Mouse (Mus musculus) liver, embryonic 15.5 days (tissue): ENCODE results near the gene Inca1. TPM values are rescaled to one million over a fixed set of nuclear protein-coding genes. Genes with fewer than 3 reads are reported as not detected.

Source experiments
- ATAC-seq: fragments of 200-750 bp; cut with Nextera tagmentation; 2 replicates; pipeline ENCODE4 v1.8.0; 2017; ENCODE audit warnings: moderate number of reproducible peaks, mild to moderate bottlenecking, moderate library complexity; ENCODE audit not compliant: insufficient read depth
- H3K27ac ChIP-seq: fragments of 300-500 bp; sonication (generic); replicated peaks from 2 replicates; pipeline ENCODE4 v1.5.1; 2015; ENCODE audit warnings: mild to moderate bottlenecking, inconsistent platforms
- H3K27me3 ChIP-seq: fragments of 300-500 bp; sonication (generic); 2 replicates; pipeline ENCODE4 v1.6.1; 2015; ENCODE audit warnings: mild to moderate bottlenecking, inconsistent platforms
- H3K36me3 ChIP-seq: fragments of 300-500 bp; sonication (generic); replicated peaks from 2 replicates; pipeline ENCODE4 v1.6.1; 2015; ENCODE audit warnings: moderate library complexity, mild to moderate bottlenecking, inconsistent platforms
- H3K4me1 ChIP-seq: fragments of 300-500 bp; sonication (generic); replicated peaks from 2 replicates; pipeline ENCODE4 v1.6.1; 2015; ENCODE audit warnings: inconsistent platforms
- H3K4me2 ChIP-seq: fragments of 300-500 bp; sonication (generic); 2 replicates; pipeline ENCODE4 v1.6.1; 2015; ENCODE audit warnings: moderate library complexity, mild to moderate bottlenecking, inconsistent platforms
- H3K4me3 ChIP-seq: fragments of 300-500 bp; sonication (generic); replicated peaks from 2 replicates; pipeline ENCODE4 v1.5.1; 2015; ENCODE audit warnings: mild to moderate bottlenecking, inconsistent platforms
- H3K9ac ChIP-seq: fragments of 300-500 bp; sonication (generic); 2 replicates; pipeline ENCODE4 v1.6.1; 2015; ENCODE audit warnings: moderate library complexity, mild to moderate bottlenecking, inconsistent platforms
- H3K9me3 ChIP-seq: fragments of 300-500 bp; sonication (generic); replicated peaks from 2 replicates; pipeline ENCODE4 v1.6.1; 2016; ENCODE audit warnings: inconsistent platforms
- WGBS: fragments of 180-500 bp; shearing (Covaris S2); methylation state at CpG from one replicate; pipeline ENCODE4 v1.1.7; 2015; ENCODE audit warnings: mixed read lengths; ENCODE audit not compliant: insufficient replicate concordance; 5-methylcytosine and 5-hydroxymethylcytosine counted together
- polyA plus RNA-seq: library from polyadenylated mRNA; unstranded; fragments of >200 nt; fragmentation: Nextera tagmentation; extraction: Ambion mirVana; gene quantifications from 2 replicates; pipeline ENCODE4 v1.2.1, GENCODE M21; 2015

The Inca1 gene
- polyA plus RNA-seq, 1 experiment from 2014 or later, result 1.3 TPM

GRCm38 (mm10) chr11:70658521-70658920, 41.4 kb downstream of the Inca1 start:
- Histone ChIP-seq H3K4me2 (no peak overlapping the region), H3K27me3 (peaks cover 16% of the 10 kb centered on the region), H3K36me3 (peaks cover 18% of the 10 kb centered on the region), H3K9ac (no peak overlapping the region), H3K27ac (no peak overlapping the region), H3K4me1 (peaks cover 35% of the 10 kb centered on the region), H3K4me3 (no peak overlapping the region), H3K9me3 (no peaks in the 10 kb centered on the region)
- 76% methylated on average over 5 of the region's 5 CpGs for WGBS
- ATAC-seq, result no peak

GRCm38 (mm10) chr11:70657991-70658390, 42.0 kb downstream of the Inca1 start:
- 66% methylated on average over 9 of the region's 9 CpGs for WGBS
- Histone ChIP-seq H3K9me3 (no peaks in the 10 kb centered on the region), H3K4me1 (peaks cover 36% of the 10 kb centered on the region), H3K27me3 (peaks cover 16% of the 10 kb centered on the region), H3K36me3 (peaks cover 13% of the 10 kb centered on the region), H3K4me2 (no peak overlapping the region), H3K27ac (no peak overlapping the region), H3K4me3 (no peak overlapping the region), H3K9ac (no peak overlapping the region)
- no peak for ATAC-seq

- H3K4me2 ChIP-seq, result no peak overlapping the region
- no peak overlapping the region for H3K4me3 ChIP-seq
- H3K27ac ChIP-seq, result no peak overlapping the region
- H3K27me3 ChIP-seq, result peaks cover 16% of the 10 kb centered on the region
- no peaks in the 10 kb centered on the region for H3K9me3 ChIP-seq
- peaks cover 13% of the 10 kb centered on the region for H3K36me3 ChIP-seq
- peaks cover 40% of the 10 kb centered on the region for H3K4me1 ChIP-seq
- no peak for ATAC-seq
- 46% methylated on average over 6 of the region's 6 CpGs for WGBS
- H3K9ac ChIP-seq, result no peak overlapping the region
These were observed 42.4 kb downstream of the Inca1 start for GRCm38 (mm10) chr11:70657573-70657972.

- Histone ChIP-seq H3K27ac (peak within 1 kb of the TSS; percentile 99), H3K9ac (peak within 1 kb of the TSS; percentile 98), H3K4me2 (peak within 1 kb of the TSS; percentile 99), H3K4me3 (peak within 1 kb of the TSS; percentile 99), H3K36me3 (peaks cover 14% of the 10 kb centered on the region), H3K9me3 (no peaks in the 10 kb centered on the region), H3K27me3 (peaks cover 16% of the 10 kb centered on the region), H3K4me1 (peaks cover 46% of the 10 kb centered on the region)
- no peak for ATAC-seq
- WGBS, result 19% methylated on average over 3 of the region's 3 CpGs
These were observed 43.0 kb downstream of the Inca1 start, which contains the start of gene Eno3 for GRCm38 (mm10) chr11:70656964-70657363. TSS of gene Eno3 (plus strand) at chr11:70657202.

- ATAC-seq, result no peak
- Histone ChIP-seq H3K9ac (no peak overlapping the region; the same call in 1 of the 2 replicates), H3K9me3 (no peaks in the 10 kb centered on the region), H3K4me3 (peak overlapping the region; percentile 99), H3K27ac (peak overlapping the region; percentile 99), H3K36me3 (peaks cover 19% of the 10 kb centered on the region), H3K4me2 (peak overlapping the region; percentile 99), H3K27me3 (peaks cover 16% of the 10 kb centered on the region), H3K4me1 (peaks cover 51% of the 10 kb centered on the region)
- 23% methylated on average over 16 of the region's 16 CpGs for WGBS
These were observed 43.5 kb downstream of the Inca1 start for GRCm38 (mm10) chr11:70656456-70656927.

GRCm38 (mm10) chr11:70655571-70656455, 44.1 kb downstream of the Inca1 start:
- no peak for ATAC-seq
- WGBS, result 1% methylated on average over 61 of the region's 61 CpGs
- H3K4me1 ChIP-seq, result peaks cover 57% of the 10 kb centered on the region

GRCm38 (mm10) chr11:70654923-70655570, 44.9 kb downstream of the Inca1 start:
- Histone ChIP-seq H3K27me3 (peaks cover 16% of the 10 kb centered on the region), H3K9me3 (no peaks in the 10 kb centered on the region), H3K9ac (peak overlapping the region; percentile 98), H3K4me3 (peak overlapping the region; percentile 99), H3K36me3 (peaks cover 30% of the 10 kb centered on the region), H3K4me2 (peak overlapping the region; percentile 99), H3K27ac (peak overlapping the region; percentile 99), H3K4me1 (peaks cover 65% of the 10 kb centered on the region)
- under 1% methylated on average over 48 of the region's 48 CpGs for WGBS
- ATAC-seq, result peak; percentile 52

More at GRCm38 (mm10) chr11:70655571-70656455, 44.1 kb downstream of the Inca1 start:
- H3K36me3 ChIP-seq, result peaks cover 24% of the 10 kb centered on the region
- H3K9ac ChIP-seq, result peak overlapping the region; percentile 98
- peaks cover 16% of the 10 kb centered on the region for H3K27me3 ChIP-seq
- no peaks in the 10 kb centered on the region for H3K9me3 ChIP-seq
- H3K27ac ChIP-seq, result peak overlapping the region; percentile 99
- H3K4me2 ChIP-seq, result peak overlapping the region; percentile 99
- peak overlapping the region; percentile 99 for H3K4me3 ChIP-seq

GRCm38 (mm10) chr11:70654198-70654922, 45.6 kb downstream of the Inca1 start, which contains the start of gene Pfn1:
TSS of gene Pfn1 (minus strand) at chr11:70654644.
- WGBS, result under 1% methylated on average over 57 of the region's 61 CpGs
- Histone ChIP-seq H3K4me1 (peaks cover 72% of the 10 kb centered on the region), H3K4me2 (peak within 1 kb of the TSS; percentile 99), H3K9me3 (no peaks in the 10 kb centered on the region), H3K27me3 (peaks cover 16% of the 10 kb centered on the region), H3K36me3 (peaks cover 37% of the 10 kb centered on the region), H3K9ac (peak within 1 kb of the TSS; percentile 98), H3K27ac (peak within 1 kb of the TSS; percentile 99), H3K4me3 (peak within 1 kb of the TSS; percentile 99)
- ATAC-seq, result peak; percentile 57

GRCm38 (mm10) chr11:70653345-70654197, 46.4 kb downstream of the Inca1 start:
- no peaks in the 10 kb centered on the region for H3K9me3 ChIP-seq
- H3K4me3 ChIP-seq, result peak overlapping the region; percentile 99
- H3K9ac ChIP-seq, result peak overlapping the region; percentile 98
- peak overlapping the region; percentile 99 for H3K4me2 ChIP-seq
- peaks cover 44% of the 10 kb centered on the region for H3K36me3 ChIP-seq
- WGBS, result under 1% methylated on average over 63 of the region's 63 CpGs
- peak overlapping the region; percentile 99 for H3K27ac ChIP-seq
- H3K4me1 ChIP-seq, result peaks cover 80% of the 10 kb centered on the region
- peak; percentile 71 for ATAC-seq
- peaks cover 16% of the 10 kb centered on the region for H3K27me3 ChIP-seq

GRCm38 (mm10) chr11:70652884-70653344, 47.0 kb downstream of the Inca1 start:
- H3K4me2 ChIP-seq, result peak overlapping the region; percentile 99
- H3K27ac ChIP-seq, result peak overlapping the region; percentile 99
- H3K4me3 ChIP-seq, result peak overlapping the region; percentile 99
- no peaks in the 10 kb centered on the region for H3K9me3 ChIP-seq
- H3K4me1 ChIP-seq, result peaks cover 83% of the 10 kb centered on the region
- H3K9ac ChIP-seq, result peak overlapping the region; percentile 98
- peaks cover 44% of the 10 kb centered on the region for H3K36me3 ChIP-seq
- H3K27me3 ChIP-seq, result peaks cover 16% of the 10 kb centered on the region
- ATAC-seq, result no peak
- WGBS, result 13% methylated on average over 6 of the region's 6 CpGs
